Mouse (Mus musculus): ENCODE results near the gene Foxn2. TPM values are rescaled to one million over a fixed set of nuclear protein-coding genes. Genes with fewer than 3 reads are reported as not detected.
"Not testable (repeated sequence)": the region's sequence is repeated elsewhere in the genome, so short reads cannot be mapped to it uniquely, and the experiment has no call there.

The Foxn2 gene
- polyA plus RNA-seq, 1 experiment: 40.6 TPM

GRCm38 (mm10) chr17:88413155-88413836 is 27.2 kb upstream of the Foxn2 start:
- H3K4me3 ChIP-seq (ENCODE audit: insufficient read depth, low read length): no peak overlapping the region
- no peaks in the 10 kb centered on the region for H3K4me1 ChIP-seq (ENCODE audit: control insufficient read depth, insufficient read depth, low read length)
- H3K27ac ChIP-seq (ENCODE audit: insufficient read depth, low read length): no peak overlapping the region
- TF ChIP-seq POLR2A (IDR thresholded peaks at IDR 0.05; ENCODE audit: low read depth, low read length) (no peak), CTCF (IDR thresholded peaks at IDR 0.05; ENCODE audit: borderline replicate concordance, insufficient read depth, low read length) (no peak)

GRCm38 (mm10) chr17:88420426-88420825 is 20.1 kb upstream of the Foxn2 start:
- no peak overlapping the region for H3K27ac ChIP-seq (ENCODE audit: insufficient read depth, low read length)

GRCm38 (mm10) chr17:88421246-88421645 is 19.3 kb upstream of the Foxn2 start:
- H3K4me3 ChIP-seq (ENCODE audit: insufficient read depth, low read length): no peak overlapping the region
- no peak overlapping the region for H3K27ac ChIP-seq (ENCODE audit: insufficient read depth, low read length)
- H3K4me1 ChIP-seq (ENCODE audit: control insufficient read depth, insufficient read depth, low read length): no peaks in the 10 kb centered on the region
- TF ChIP-seq CTCF (IDR thresholded peaks at IDR 0.05; ENCODE audit: borderline replicate concordance, insufficient read depth, low read length) (no peak), POLR2A (IDR thresholded peaks at IDR 0.05; ENCODE audit: low read depth, low read length) (no peak)

More at GRCm38 (mm10) chr17:88420426-88420825, 20.1 kb upstream of the Foxn2 start:
- TF ChIP-seq CTCF (IDR thresholded peaks at IDR 0.05; ENCODE audit: borderline replicate concordance, insufficient read depth, low read length) (no peak), POLR2A (IDR thresholded peaks at IDR 0.05; ENCODE audit: low read depth, low read length) (no peak)
- Histone ChIP-seq H3K4me1 (ENCODE audit: control insufficient read depth, insufficient read depth, low read length) (no peaks in the 10 kb centered on the region), H3K4me3 (ENCODE audit: insufficient read depth, low read length) (no peak overlapping the region)

- H3K27ac ChIP-seq (ENCODE audit: insufficient read depth, low read length): no peak overlapping the region
- H3K4me3 ChIP-seq (ENCODE audit: insufficient read depth, low read length): no peak overlapping the region
- TF ChIP-seq POLR2A (IDR thresholded peaks at IDR 0.05; ENCODE audit: low read depth, low read length) (no peak), CTCF (IDR thresholded peaks at IDR 0.05; ENCODE audit: borderline replicate concordance, insufficient read depth, low read length) (no peak)
- no peaks in the 10 kb centered on the region for H3K4me1 ChIP-seq (ENCODE audit: control insufficient read depth, insufficient read depth, low read length)
These were observed 9.8 kb upstream of the Foxn2 start for GRCm38 (mm10) chr17:88430719-88431118.

GRCm38 (mm10) chr17:88431486-88431885 is 9.0 kb upstream of the Foxn2 start:
- no peak overlapping the region for H3K27ac ChIP-seq (ENCODE audit: insufficient read depth, low read length)
- no peak overlapping the region for H3K4me3 ChIP-seq (ENCODE audit: insufficient read depth, low read length)
- no peaks in the 10 kb centered on the region for H3K4me1 ChIP-seq (ENCODE audit: control insufficient read depth, insufficient read depth, low read length)
- TF ChIP-seq POLR2A (IDR thresholded peaks at IDR 0.05; ENCODE audit: low read depth, low read length) (no peak), CTCF (IDR thresholded peaks at IDR 0.05; ENCODE audit: borderline replicate concordance, insufficient read depth, low read length) (no peak)

- H3K27ac ChIP-seq (ENCODE audit: insufficient read depth, low read length): no peak overlapping the region
- no peak for TF ChIP-seq CTCF (IDR thresholded peaks at IDR 0.05; ENCODE audit: borderline replicate concordance, insufficient read depth, low read length)
- no peak for TF ChIP-seq POLR2A (IDR thresholded peaks at IDR 0.05; ENCODE audit: low read depth, low read length)
- no peak overlapping the region for H3K4me3 ChIP-seq (ENCODE audit: insufficient read depth, low read length)
- H3K4me1 ChIP-seq (ENCODE audit: control insufficient read depth, insufficient read depth, low read length): no peaks in the 10 kb centered on the region
These were observed 8.5 kb upstream of the Foxn2 start for GRCm38 (mm10) chr17:88431987-88432386.

GRCm38 (mm10) chr17:88435322-88435721 is 5.2 kb upstream of the Foxn2 start:
- no peak for TF ChIP-seq CTCF (IDR thresholded peaks at IDR 0.05; ENCODE audit: borderline replicate concordance, insufficient read depth, low read length)
- TF ChIP-seq POLR2A (IDR thresholded peaks at IDR 0.05; ENCODE audit: low read depth, low read length): no peak
- no peak overlapping the region for H3K27ac ChIP-seq (ENCODE audit: insufficient read depth, low read length)
- H3K4me3 ChIP-seq (ENCODE audit: insufficient read depth, low read length): no peak overlapping the region
- H3K4me1 ChIP-seq (ENCODE audit: control insufficient read depth, insufficient read depth, low read length): no peaks in the 10 kb centered on the region

GRCm38 (mm10) chr17:88436284-88436683 is 4.2 kb upstream of the Foxn2 start:
- TF ChIP-seq CTCF (IDR thresholded peaks at IDR 0.05; ENCODE audit: borderline replicate concordance, insufficient read depth, low read length): no peak
- no peak for TF ChIP-seq POLR2A (IDR thresholded peaks at IDR 0.05; ENCODE audit: low read depth, low read length)
- Histone ChIP-seq H3K27ac (ENCODE audit: insufficient read depth, low read length) (no peak overlapping the region), H3K4me1 (ENCODE audit: control insufficient read depth, insufficient read depth, low read length) (no peaks in the 10 kb centered on the region), H3K4me3 (ENCODE audit: insufficient read depth, low read length) (no peak overlapping the region)

- not testable (repeated sequence) for H3K4me3 ChIP-seq (ENCODE audit: insufficient read depth, low read length); H3K27ac ChIP-seq (ENCODE audit: insufficient read depth, low read length); H3K4me1 ChIP-seq (ENCODE audit: control insufficient read depth, insufficient read depth, low read length)
These were observed 3.8 kb upstream of the Foxn2 start for GRCm38 (mm10) chr17:88436749-88437148.

GRCm38 (mm10) chr17:88437391-88437790 is 3.1 kb upstream of the Foxn2 start:
- no peak for TF ChIP-seq CTCF (IDR thresholded peaks at IDR 0.05; ENCODE audit: borderline replicate concordance, insufficient read depth, low read length)
- no peak for TF ChIP-seq POLR2A (IDR thresholded peaks at IDR 0.05; ENCODE audit: low read depth, low read length)
- Histone ChIP-seq H3K4me1 (ENCODE audit: control insufficient read depth, insufficient read depth, low read length) (no peaks in the 10 kb centered on the region), H3K4me3 (ENCODE audit: insufficient read depth, low read length) (no peak overlapping the region), H3K27ac (ENCODE audit: insufficient read depth, low read length) (no peak overlapping the region)
